Mouse (Mus musculus): ENCODE measurements at regions not wholly inside any gene's neighbourhood (a gene's known extent, or its start where the extent isn't known, plus 50 kb on each side); places are given as distances from the start of the nearest gene placed in this dataset.
"Not testable (repeated sequence)": the region's sequence is repeated elsewhere in the genome, so short reads cannot be mapped to it uniquely, and the experiment has no call there.

- DNase-seq (ENCODE audit: low spot score in 2 of 2): no peak
These were observed 59.0 kb upstream of the Kbtbd8 start for GRCm38 (mm10) chr6:95058017-95058416.

GRCm38 (mm10) chr6:95056222-95056621, 60.8 kb upstream of the Kbtbd8 start:
- DNase-seq (ENCODE audit: low spot score in 2 of 2): no peak

GRCm38 (mm10) chr6:95053717-95054382, 63.2 kb upstream of the Kbtbd8 start:
- DNase-seq (ENCODE audit: low spot score in 2 of 2): no peak

DNA sequence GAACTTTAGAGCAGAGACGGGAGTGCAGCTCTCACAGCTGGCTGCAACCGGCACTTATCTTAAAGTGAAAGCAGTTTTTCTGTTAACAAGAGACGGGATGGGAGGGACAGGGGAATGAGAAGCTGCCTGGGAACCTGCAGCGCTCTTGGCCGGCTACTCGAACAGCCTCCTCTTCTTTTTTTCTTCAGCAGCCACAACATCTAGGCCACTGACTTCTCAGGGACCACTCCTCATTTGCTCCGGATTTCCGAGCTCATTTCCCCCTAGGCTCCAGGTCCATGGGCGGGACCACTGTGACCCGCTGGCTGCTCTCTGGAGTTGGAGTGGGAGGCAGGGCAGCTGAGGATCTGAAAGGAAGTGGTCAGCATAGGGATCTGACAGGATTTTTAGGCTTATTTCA, 75.7 kb upstream of the Kbtbd8 start:
- DNase-seq (ENCODE audit: low spot score in 2 of 2): not testable (repeated sequence)

- DNase-seq (ENCODE audit: low spot score in 2 of 2): no peak
These were observed 92.8 kb upstream of the Kbtbd8 start for GRCm38 (mm10) chr6:95024239-95024638.

DNA sequence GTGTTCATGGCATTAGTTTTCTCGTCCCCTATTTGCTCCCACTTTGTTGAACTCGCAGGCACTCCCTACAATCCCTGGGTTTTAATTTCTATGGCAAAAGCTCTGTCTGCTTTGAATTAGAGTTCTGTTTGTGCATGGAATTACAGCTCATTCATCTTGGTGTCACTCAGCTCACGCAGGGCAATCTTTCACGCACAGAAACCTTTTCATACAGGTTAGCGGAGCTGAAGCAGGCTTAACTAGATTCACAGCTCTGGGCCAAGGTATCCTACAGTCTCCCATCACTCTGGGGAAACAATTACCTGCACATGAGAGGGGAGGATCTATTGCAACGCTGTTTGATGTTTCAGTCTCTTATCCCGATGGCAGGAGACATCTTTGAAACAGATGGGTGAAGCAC, 95.3 kb upstream of the Kbtbd8 start:
- DNase-seq (ENCODE audit: low spot score in 2 of 2): no peak

DNA sequence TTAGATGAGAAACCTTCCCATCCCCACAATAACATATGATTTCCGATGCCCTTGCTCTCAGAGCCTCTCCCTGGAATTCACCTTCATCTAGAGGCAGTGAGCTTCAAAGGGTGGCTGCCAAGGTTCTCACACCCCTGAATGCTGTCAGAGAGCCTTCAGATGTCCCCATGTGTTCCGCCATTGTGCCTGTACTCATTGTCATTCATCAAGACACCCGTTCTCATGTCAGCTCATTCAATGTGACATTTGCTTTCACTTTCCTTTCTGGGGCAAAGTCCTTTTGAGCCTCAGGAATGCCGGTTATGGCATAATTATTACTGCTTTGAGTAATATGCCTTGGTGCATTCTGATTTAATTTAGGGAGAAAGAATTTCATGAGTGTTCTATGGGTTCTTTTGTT, 99.1 kb upstream of the Kbtbd8 start:
- no peak for DNase-seq (ENCODE audit: low spot score in 2 of 2)

GRCm38 (mm10) chr6:95017484-95017883, 99.6 kb upstream of the Kbtbd8 start:
- DNase-seq (ENCODE audit: low spot score in 2 of 2): no peak

DNA sequence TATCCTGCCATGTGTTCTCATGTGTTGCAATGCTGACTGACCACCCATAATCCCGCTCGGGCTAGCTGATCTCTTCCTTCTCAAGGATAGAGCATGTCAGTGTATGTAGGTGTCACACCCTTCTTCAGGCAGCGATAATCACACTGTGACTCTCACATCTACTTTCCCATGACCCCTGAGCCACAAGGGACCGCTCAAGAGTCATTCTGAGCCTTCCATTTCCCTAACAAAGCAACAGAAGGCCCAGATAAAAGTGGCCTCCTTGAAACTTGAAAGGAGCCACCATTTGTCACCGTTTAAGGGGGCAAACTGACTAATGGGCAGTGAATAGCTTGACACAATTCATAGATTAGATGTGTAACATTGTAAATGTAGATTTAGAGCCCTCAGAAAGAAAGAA, 103.9 kb upstream of the Kbtbd8 start:
- DNase-seq (ENCODE audit: low spot score in 2 of 2): no peak

DNA sequence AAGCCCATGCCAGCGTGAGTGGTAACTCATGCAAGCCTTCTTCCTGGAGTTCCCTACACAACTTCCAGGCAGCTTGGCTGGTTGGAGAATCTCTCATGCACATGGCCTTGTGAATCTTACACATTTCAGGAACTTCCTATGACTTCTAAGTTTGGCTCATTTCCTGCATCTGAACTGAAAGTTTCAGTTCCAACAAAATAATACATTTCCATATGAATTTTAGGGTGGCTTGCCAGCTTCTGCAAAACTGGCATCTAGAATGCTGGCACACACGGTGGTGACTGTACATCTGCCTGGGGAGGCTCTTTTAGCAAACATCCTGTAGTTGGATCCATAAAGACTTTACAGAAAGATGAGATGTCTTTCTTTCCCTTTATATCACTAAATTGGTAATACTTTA, 110.6 kb upstream of the Kbtbd8 start:
- DNase-seq (ENCODE audit: low spot score in 2 of 2): no peak

- DNase-seq (ENCODE audit: low spot score in 2 of 2): no peak
These were observed 113.3 kb upstream of the Kbtbd8 start for GRCm38 (mm10) chr6:95003716-95004115.

DNA sequence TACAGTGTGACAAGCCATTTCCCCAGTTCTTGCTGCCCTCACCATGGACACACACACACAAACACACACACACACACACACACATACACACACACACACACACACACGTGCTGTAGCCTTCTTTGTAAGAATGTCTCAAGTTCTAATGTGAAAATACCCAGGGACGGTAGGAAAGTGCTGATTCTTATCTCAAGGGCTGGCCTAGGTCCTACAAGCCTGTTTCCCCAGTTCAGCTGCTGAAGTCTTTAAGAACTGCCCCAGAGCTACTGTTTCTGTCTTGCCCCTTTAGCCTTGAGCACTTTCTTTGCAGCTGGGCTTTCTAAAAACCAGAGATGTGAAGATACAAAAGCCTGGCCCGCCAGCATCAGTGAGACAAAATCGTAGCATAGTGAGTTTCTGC, 117.5 kb upstream of the Kbtbd8 start:
- DNase-seq (ENCODE audit: low spot score in 2 of 2): no peak

GRCm38 (mm10) chr6:94999002-94999401, 118.0 kb upstream of the Kbtbd8 start:
- no peak for DNase-seq (ENCODE audit: low spot score in 2 of 2)

DNA sequence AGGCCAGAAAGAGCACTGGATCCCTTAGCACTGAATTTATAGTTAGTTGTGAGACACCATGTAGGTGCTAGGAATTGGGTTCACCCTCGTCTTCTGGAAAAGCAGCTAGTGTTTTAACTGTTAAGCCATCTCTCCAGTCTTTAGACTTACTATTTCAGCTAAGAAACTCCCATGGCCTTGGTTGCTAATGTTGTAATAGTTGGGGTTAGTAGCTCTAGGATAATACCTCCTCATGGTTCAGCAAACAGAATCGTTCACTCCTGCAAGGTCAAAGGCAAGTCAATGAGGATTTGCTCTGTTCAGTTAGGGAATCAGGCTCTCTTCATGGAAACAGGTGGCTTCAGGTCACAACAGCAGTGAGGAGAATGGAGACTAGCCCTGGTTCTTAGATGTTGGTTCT, 118.7 kb upstream of the Kbtbd8 start:
- no peak for DNase-seq (ENCODE audit: low spot score in 2 of 2)

GRCm38 (mm10) chr6:94994376-94994775, 122.7 kb upstream of the Kbtbd8 start:
- DNase-seq (ENCODE audit: low spot score in 2 of 2): no peak

DNA sequence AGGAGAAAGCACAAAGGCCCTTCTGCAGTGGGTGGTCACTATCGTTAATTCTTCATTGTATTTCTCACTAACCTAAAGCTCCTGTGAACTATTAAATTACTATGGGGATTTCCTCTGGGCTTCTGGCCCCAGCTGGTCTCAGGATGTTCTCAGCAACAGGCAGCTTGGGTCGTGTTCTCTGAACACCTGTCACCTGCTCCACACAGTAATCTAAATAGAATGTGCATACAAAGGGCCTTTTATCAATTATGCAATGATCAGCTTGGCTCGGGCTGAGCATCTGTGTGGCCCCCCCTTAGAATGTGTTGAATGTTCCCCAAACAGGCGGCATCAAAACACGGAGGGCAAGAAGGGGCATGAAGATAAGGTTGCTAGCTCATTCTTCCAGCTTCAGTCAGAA, 129.6 kb upstream of the Kbtbd8 start:
- DNase-seq (ENCODE audit: low spot score in 2 of 2): no peak

DNA sequence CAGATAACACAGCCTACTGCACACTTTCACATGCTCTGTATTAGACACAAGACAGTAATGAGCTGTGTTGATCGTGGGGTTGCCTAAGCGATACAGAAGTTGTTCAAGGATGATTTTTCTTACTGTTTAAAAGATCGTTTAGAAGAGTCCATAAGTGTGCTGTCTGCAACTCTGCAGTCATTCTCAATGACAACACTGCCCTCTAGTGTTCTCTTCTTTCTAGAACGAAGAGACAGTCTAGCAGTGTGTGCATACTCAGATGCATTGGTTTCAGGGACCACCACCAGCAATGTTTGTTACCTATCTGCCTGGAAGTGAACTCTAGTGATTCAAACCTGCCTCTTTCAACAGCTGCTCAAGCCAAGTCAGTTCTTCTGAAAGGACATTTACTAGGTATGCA, 130.7 kb upstream of the Kbtbd8 start:
- DNase-seq (ENCODE audit: low spot score in 2 of 2): no peak

DNA sequence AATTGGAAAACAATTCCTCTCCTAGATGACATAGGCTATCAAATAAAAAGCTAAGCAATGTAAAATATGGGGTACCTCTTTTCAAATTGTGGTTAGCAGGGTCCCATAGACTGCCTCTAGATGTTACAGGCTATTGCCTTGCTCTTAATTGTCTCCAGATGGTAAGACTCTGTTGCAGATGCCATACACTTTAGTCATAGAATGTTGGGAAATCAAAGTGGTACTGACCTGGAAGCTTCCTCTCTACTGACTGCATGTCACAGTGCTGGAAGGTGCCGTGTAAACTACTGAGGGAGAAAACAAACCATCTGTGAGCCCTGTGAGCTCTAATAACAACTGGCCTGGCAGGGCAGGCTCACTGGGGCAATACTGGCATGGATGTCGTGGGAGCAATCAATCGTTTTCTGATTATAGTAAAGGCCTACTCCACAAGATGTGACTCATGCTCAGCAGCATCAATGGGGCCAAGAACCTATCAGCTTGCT, 132.6 kb upstream of the Kbtbd8 start:
- DNase-seq (ENCODE audit: low spot score in 2 of 2): no peak

GRCm38 (mm10) chr6:94968683-94969082, 148.4 kb upstream of the Kbtbd8 start:
- no peak for DNase-seq (ENCODE audit: low spot score in 2 of 2)

DNA sequence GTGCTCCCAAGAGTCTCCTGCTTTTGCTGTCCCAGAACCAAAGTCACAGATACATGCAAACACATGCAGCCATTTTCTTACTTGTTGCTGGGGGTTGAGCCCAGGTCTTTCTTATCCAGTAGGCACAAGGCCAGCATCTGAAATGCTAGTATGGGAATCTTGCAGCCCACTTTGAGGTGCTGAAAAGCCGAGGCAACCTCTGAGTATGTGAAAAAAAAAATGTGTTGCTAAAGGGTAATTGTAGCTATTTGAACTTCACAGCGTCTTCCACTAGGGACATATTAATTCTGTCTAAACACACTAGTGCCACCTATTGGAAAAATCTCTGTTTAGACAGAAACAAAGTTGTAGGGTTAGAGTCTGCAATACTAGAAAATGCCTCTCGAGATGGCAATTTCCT, 150.1 kb upstream of the Kbtbd8 start:
- no peak for DNase-seq (ENCODE audit: low spot score in 2 of 2)

- no peak for DNase-seq (ENCODE audit: low spot score in 2 of 2)
These were observed 153.8 kb upstream of the Kbtbd8 start for GRCm38 (mm10) chr6:94963204-94963603.

DNA sequence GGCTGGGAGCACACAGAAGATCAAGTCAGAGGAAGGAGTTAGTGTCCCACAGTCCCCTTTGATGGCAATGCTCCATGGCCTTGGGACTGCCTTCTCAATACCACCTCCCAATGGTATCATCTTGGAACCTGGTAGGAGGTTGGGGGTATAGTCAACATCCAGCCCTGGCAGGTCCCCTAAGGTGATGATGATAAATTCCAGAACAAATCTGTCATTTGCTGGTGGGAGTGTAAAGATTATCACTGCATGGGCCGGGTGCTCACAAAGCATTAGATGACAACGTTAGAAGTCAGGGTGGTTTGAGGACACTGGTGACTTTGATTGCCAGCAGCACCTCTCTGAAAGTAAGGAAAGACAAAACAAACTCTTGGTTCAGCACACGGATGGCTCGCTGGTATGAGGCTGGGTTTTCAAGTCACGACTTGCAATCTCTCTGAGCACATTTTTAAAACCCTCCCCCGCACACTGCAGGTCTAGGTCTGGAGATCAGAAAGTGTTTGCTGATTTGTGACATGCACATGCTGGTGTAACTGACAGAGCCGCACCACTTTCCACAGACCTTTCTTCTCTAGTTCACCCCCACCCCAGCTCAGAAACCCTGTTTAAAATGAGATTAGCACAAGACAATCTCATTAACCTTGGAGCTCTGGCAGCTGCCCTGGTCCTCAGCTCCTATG, 154.5 kb upstream of the Kbtbd8 start:
- no peak for DNase-seq (ENCODE audit: low spot score in 2 of 2)

DNA sequence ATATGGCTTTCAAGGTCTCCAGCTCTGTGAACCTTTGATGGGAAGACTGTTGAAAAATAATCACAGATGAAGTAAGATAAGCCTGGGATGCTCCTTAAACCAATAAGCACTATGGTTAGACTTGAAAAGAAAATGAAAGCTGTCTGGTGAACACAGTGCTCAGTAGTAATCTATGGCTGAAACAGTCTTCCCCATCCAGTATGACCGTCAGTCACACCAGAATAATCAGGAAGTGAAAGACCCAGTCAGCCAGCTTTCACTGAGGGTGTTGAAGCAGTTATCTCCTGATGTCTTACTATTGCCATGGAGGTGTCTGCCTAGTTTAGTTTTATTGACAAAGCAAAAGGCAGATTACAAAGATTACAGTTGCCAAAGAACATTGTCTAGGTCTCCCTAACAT, 155.2 kb upstream of the Kbtbd8 start:
- DNase-seq (ENCODE audit: low spot score in 2 of 2): no peak

DNA sequence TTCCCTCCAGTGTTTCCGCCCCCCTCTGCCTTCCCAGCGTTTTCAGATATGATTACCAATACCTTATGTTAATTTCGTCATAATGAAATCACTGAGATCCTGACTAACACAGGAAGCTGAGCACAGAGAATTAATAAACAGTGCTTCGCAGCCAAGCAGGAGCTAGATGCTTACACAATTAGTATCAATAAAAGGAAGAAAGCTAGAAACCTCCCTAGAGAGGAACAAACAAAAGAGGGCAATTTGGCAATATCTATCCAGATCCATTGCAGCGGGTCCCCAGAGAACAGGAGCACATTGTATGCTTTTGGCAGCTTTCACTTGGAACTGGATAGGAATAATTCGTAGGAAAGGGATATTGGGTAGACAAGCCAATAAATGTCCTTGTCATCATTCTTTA, 159.1 kb upstream of the Kbtbd8 start:
- no peak for DNase-seq (ENCODE audit: low spot score in 2 of 2)

Measured in frontal cortex, postnatal 14 days (tissue).